Mouse (Mus musculus): ENCODE results near the gene Tent2.

The Tent2 gene

GRCm38 (mm10) chr13:93143819-93144283 is 48.3 kb downstream of the Tent2 start:
- DNase-seq (ENCODE audit: low spot score in 2 of 2): no peak

- no peak for DNase-seq (ENCODE audit: low spot score in 2 of 2)
Observed at GRCm38 (mm10) chr13:93141184-93141583, 51.0 kb downstream of the Tent2 start.

- no peak for DNase-seq (ENCODE audit: low spot score in 2 of 2)
Observed at GRCm38 (mm10) chr13:93138059-93138458, 54.1 kb downstream of the Tent2 start.

GRCm38 (mm10) chr13:93137098-93137497 is 55.1 kb downstream of the Tent2 start:
- no peak for DNase-seq (ENCODE audit: low spot score in 2 of 2)

- DNase-seq (ENCODE audit: low spot score in 2 of 2): no peak
Observed at GRCm38 (mm10) chr13:93136251-93136650, 55.9 kb downstream of the Tent2 start.

GRCm38 (mm10) chr13:93135501-93135900 is 56.7 kb downstream of the Tent2 start:
- DNase-seq (ENCODE audit: low spot score in 2 of 2): no peak

- no peak for DNase-seq (ENCODE audit: low spot score in 2 of 2)
Observed at GRCm38 (mm10) chr13:93130674-93131073, 61.5 kb downstream of the Tent2 start.

GRCm38 (mm10) chr13:93128961-93129360 is 63.2 kb downstream of the Tent2 start:
- peak in 1 of 2 experiments; percentile 18 for DNase-seq (ENCODE audit: low spot score in 2 of 2)

- DNase-seq (ENCODE audit: low spot score in 2 of 2): peak in 1 of 2 experiments; percentile 31
Observed at GRCm38 (mm10) chr13:93128111-93128860, 63.9 kb downstream of the Tent2 start.

GRCm38 (mm10) chr13:93122321-93122720 is 69.9 kb downstream of the Tent2 start:
- DNase-seq (ENCODE audit: low spot score in 2 of 2): peak in 1 of 2 experiments; percentile 2

- DNase-seq (ENCODE audit: low spot score in 2 of 2): peak in 1 of 2 experiments; percentile 13
Observed at GRCm38 (mm10) chr13:93117241-93117640, 74.9 kb downstream of the Tent2 start.

- DNase-seq (ENCODE audit: low spot score in 2 of 2): peak in 1 of 2 experiments; percentile 40
Observed at GRCm38 (mm10) chr13:93102340-93103090, 89.7 kb downstream of the Tent2 start.

- DNase-seq (ENCODE audit: low spot score in 2 of 2): peak in 1 of 2 experiments; percentile 39
Observed at GRCm38 (mm10) chr13:93098596-93098995, 93.6 kb downstream of the Tent2 start.

- peak in 1 of 2 experiments; percentile 47 for DNase-seq (ENCODE audit: low spot score in 2 of 2)
Observed at GRCm38 (mm10) chr13:93096643-93097042, 95.5 kb downstream of the Tent2 start.

All from spleen, postnatal 4 days (tissue).